8 mouse cellular contexts compared by ENCODE assay signal in the genomic region with DNA sequence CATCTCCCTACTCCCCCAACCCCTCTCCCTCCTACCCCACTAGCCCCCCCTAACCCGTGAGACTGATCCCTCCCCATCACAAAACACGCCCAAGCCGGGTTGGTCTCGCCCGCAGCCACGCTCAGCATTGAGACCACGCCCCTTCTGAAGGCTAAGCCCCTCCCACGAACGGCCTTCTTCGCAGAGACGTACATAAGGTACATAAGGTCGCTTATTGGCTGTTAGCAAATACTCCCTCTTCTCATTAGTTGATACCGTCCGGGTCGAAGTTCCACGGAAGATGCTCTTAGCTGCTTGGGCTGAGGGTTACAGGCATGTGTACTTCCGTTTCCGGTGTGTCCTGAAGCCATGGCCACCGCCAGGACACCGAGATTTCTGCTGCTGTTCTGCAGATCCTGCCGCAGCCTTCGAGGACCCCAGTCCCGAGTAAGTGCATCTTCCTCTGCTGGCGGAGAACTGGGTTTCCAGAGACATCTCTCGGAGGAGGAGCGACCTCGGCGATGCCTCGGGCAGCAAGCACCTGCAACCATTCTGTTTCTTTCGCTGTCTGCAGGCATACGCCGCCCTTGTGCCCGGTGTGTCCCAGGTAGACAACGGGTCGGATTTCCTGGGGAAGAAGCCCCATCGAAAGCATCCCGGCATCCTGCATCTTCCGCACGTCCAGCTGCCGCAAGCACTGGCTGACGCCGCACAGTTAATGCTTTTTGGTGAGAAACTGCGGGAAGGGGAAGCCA. TPM values are rescaled to one million over a fixed set of nuclear protein-coding genes. Genes with fewer than 3 reads are reported as not detected.
DNase-seq lines count a peak whose midpoint lies in the region; ATAC-seq and TF ChIP-seq lines count a peak whose summit lies in the region.

Gene Mettl17, plus strand, starts transcription at position 245 of the 734 bp plus-strand sequence.

- peaks cover 13% of the 10 kb centered on the region for H3K79me2 ChIP-seq in CH12.LX (replicated peaks; ENCODE audit: control insufficient read depth, extremely low read depth, insufficient read depth, poor library complexity, severe bottlenecking)

- H3K4me2 ChIP-seq in CH12.LX (ENCODE audit: insufficient read depth, low read depth, poor library complexity, severe bottlenecking), result peak within 1 kb of the TSS; percentile 94
- peak within 1 kb of the TSS; percentile 87 for H3K4me2 ChIP-seq in forebrain, embryonic 11.5 days (ENCODE audit: low read depth, low read length, severe bottlenecking)
- peak within 1 kb of the TSS; percentile 95 for H3K4me2 ChIP-seq in heart, embryonic 16.5 days (ENCODE audit: low read depth, low read length)
- H3K4me2 ChIP-seq in liver, embryonic 15.5 days, result peak within 1 kb of the TSS; percentile 91
- H3K4me2 ChIP-seq in neural tube, embryonic 12.5 days (replicated peaks), result peak within 1 kb of the TSS; percentile 72

- no peak for TF ChIP-seq EP300 in CH12.LX (IDR thresholded peaks at IDR 0.05; ENCODE audit: low read length)

- peak within 1 kb of the TSS; percentile 67 for H3K9ac ChIP-seq in CH12.LX (ENCODE audit: insufficient read depth, low read depth)
- peak within 1 kb of the TSS; percentile 72 for H3K9ac ChIP-seq in forebrain, embryonic 11.5 days (ENCODE audit: low read length)
- H3K9ac ChIP-seq in heart, embryonic 16.5 days (ENCODE audit: low read length), result peak within 1 kb of the TSS; percentile 77
- peak within 1 kb of the TSS; percentile 57 for H3K9ac ChIP-seq in liver, embryonic 15.5 days
- H3K9ac ChIP-seq in neural tube, embryonic 12.5 days, result peak within 1 kb of the TSS; percentile 71

- TF ChIP-seq POLR2A in CH12.LX (IDR thresholded peaks at IDR 0.05; ENCODE audit: low read depth, low read length), result peak; percentile 89

- ATAC-seq in forebrain, embryonic 11.5 days (replicated peaks; ENCODE audit: low FRiP score), result peak; percentile 96
- ATAC-seq in heart, embryonic 16.5 days (replicated peaks; ENCODE audit: extremely low read depth, insufficient read depth, low FRiP score), result peak; percentile 95
- peak; percentile 96 for ATAC-seq in liver, embryonic 15.5 days (ENCODE audit: insufficient read depth)
- ATAC-seq in neural tube, embryonic 12.5 days (ENCODE audit: low FRiP score, low read depth), result peak; percentile 99

- no peaks in the 10 kb centered on the region for H3K27me3 ChIP-seq in CH12.LX (replicated peaks)
- H3K27me3 ChIP-seq in forebrain, embryonic 11.5 days (ENCODE audit: control insufficient read depth, insufficient read depth, low read length), result no peaks in the 10 kb centered on the region
- H3K27me3 ChIP-seq in heart, embryonic 16.5 days (ENCODE audit: control insufficient read depth, insufficient read depth, low read length), result no peaks in the 10 kb centered on the region
- 0 out of 2 replicates have a peak, but pooled peaks cover 2% of the 10 kb centered on the region for H3K27me3 ChIP-seq in liver, embryonic 15.5 days
- H3K27me3 ChIP-seq in neural tube, embryonic 12.5 days (replicated peaks), result no peaks in the 10 kb centered on the region

- WGBS in forebrain, embryonic 11.5 days, result 0% methylated on average over 43 of the region's 43 CpGs
- WGBS in heart, embryonic 16.5 days, result under 1% methylated on average over 43 of the region's 43 CpGs
- under 1% methylated on average over 43 of the region's 43 CpGs for WGBS in liver, embryonic 15.5 days (ENCODE audit: insufficient replicate concordance)
- under 1% methylated on average over 43 of the region's 43 CpGs for WGBS in neural tube, embryonic 12.5 days

- H3K36me3 ChIP-seq in CH12.LX (replicated peaks in 1 of 2; ENCODE audit: control insufficient read depth in 1 of 2, insufficient read depth in 1 of 2, low read length in 1 of 2), result peaks cover 24 to 36% of the 10 kb centered on the region in 2 experiments
- peaks cover 3% of the 10 kb centered on the region; the same call in 1 of the 2 replicates for H3K36me3 ChIP-seq in forebrain, embryonic 11.5 days (ENCODE audit: control insufficient read depth, insufficient read depth, low read length)
- peaks cover 30% of the 10 kb centered on the region for H3K36me3 ChIP-seq in heart, embryonic 16.5 days (ENCODE audit: control insufficient read depth, insufficient read depth)
- H3K36me3 ChIP-seq in liver, embryonic 15.5 days (replicated peaks), result peaks cover 31% of the 10 kb centered on the region
- H3K36me3 ChIP-seq in neural tube, embryonic 12.5 days, result peaks cover 32% of the 10 kb centered on the region

- H3K4me3 ChIP-seq in CH12.LX (replicated peaks in 1 of 3; ENCODE audit: low read depth in 2 of 3, low read length in 2 of 3, poor library complexity in 1 of 3), result peak within 1 kb of the TSS; percentile 71 to 98 (median 90)
- H3K4me3 ChIP-seq in forebrain, embryonic 11.5 days (ENCODE audit: low read depth, low read length), result peak within 1 kb of the TSS; percentile 65
- H3K4me3 ChIP-seq in heart, embryonic 16.5 days (ENCODE audit: low read length), result peak within 1 kb of the TSS; percentile 86
- peak within 1 kb of the TSS; percentile 75 for H3K4me3 ChIP-seq in liver, embryonic 15.5 days (replicated peaks)
- H3K4me3 ChIP-seq in neural tube, embryonic 12.5 days, result peak within 1 kb of the TSS; percentile 61

- no peak for TF ChIP-seq CTCF in CH12.LX (conservative IDR thresholded peaks at IDR 0.05 in 1 of 2, IDR thresholded peaks at IDR 0.05 in 1 of 2; ENCODE audit: low read depth in 2 of 2, low read length in 2 of 2)

- peak within 1 kb of the TSS; percentile 27; the same call in 1 of the 2 replicates for H3K27ac ChIP-seq in CH12.LX (ENCODE audit: insufficient read depth, low read depth)
- peak within 1 kb of the TSS; percentile 71 for H3K27ac ChIP-seq in forebrain, embryonic 11.5 days (ENCODE audit: low read depth, low read length)
- peak within 1 kb of the TSS; percentile 69 for H3K27ac ChIP-seq in heart, embryonic 16.5 days (ENCODE audit: low read length)
- peak within 1 kb of the TSS; percentile 72 for H3K27ac ChIP-seq in liver, embryonic 15.5 days (replicated peaks)
- H3K27ac ChIP-seq in neural tube, embryonic 12.5 days, result peak within 1 kb of the TSS; percentile 33; the same call in 1 of the 2 replicates

- DNase-seq in CH12.LX (ENCODE audit: extremely low read depth), result peak; percentile 98
- peak; percentile 92 for DNase-seq in c-Kit-positive CD71-positive TER-119-negative erythroid progenitor cells, embryonic 14.5 days (ENCODE audit: low read depth)
- peak; percentile 97 for DNase-seq in forebrain, embryonic 11.5 days (ENCODE audit: low spot score)
- DNase-seq in kidney, postnatal 36 days, result peak; percentile 97
- peak; percentile 99 for DNase-seq in telencephalon, adult 2 months (ENCODE audit: low read depth, low spot score)

- H3K4me1 ChIP-seq in CH12.LX (ENCODE audit: control insufficient read depth in 1 of 2, insufficient read depth in 2 of 2), result peaks cover 0 to 16% of the 10 kb centered on the region in 2 experiments; a peak in 2 of 4 replicates
- peaks cover 3% of the 10 kb centered on the region; the same call in 1 of the 2 replicates for H3K4me1 ChIP-seq in forebrain, embryonic 11.5 days (replicated peaks; ENCODE audit: control insufficient read depth, insufficient read depth, low read length)
- peaks cover 11% of the 10 kb centered on the region for H3K4me1 ChIP-seq in heart, embryonic 16.5 days (ENCODE audit: control insufficient read depth, insufficient read depth, low read length)
- peaks cover 25% of the 10 kb centered on the region for H3K4me1 ChIP-seq in liver, embryonic 15.5 days (replicated peaks)
- H3K4me1 ChIP-seq in neural tube, embryonic 12.5 days, result peaks cover 11% of the 10 kb centered on the region

- in situ Hi-C loops in CH12.LX (cut with MboI; ENCODE audit: low pct_ligation_motif_present, low pct_unique_long_range_greater_than_20kb, low sequenced_read_pairs), result no loop called here

- dilution Hi-C loops in CH12.LX (cut with MboI; ENCODE audit: extremely low pct_ligation_motif_present, extremely low pct_unique_long_range_greater_than_20kb, low sequenced_read_pairs), result no loop called here

- H3K9me3 ChIP-seq in CH12.LX (replicated peaks; ENCODE audit: low read length), result no peaks in the 10 kb centered on the region
- no peaks in the 10 kb centered on the region for H3K9me3 ChIP-seq in forebrain, embryonic 11.5 days (ENCODE audit: control insufficient read depth, low read length)
- no peaks in the 10 kb centered on the region for H3K9me3 ChIP-seq in heart, embryonic 16.5 days (replicated peaks; ENCODE audit: control insufficient read depth, low read length)
- H3K9me3 ChIP-seq in liver, embryonic 15.5 days (replicated peaks), result no peaks in the 10 kb centered on the region
- H3K9me3 ChIP-seq in neural tube, embryonic 12.5 days, result no peaks in the 10 kb centered on the region

- TF ChIP-seq RAD21 in CH12.LX (IDR thresholded peaks at IDR 0.05; ENCODE audit: low read depth, low read length), result no peak

TF ChIP-seq in CH12.LX, 34 proteins besides CTCF, POLR2A, EP300 and RAD21 (continues in another document):
- TF ChIP-seq USF1 (IDR thresholded peaks at IDR 0.05; ENCODE audit: low read depth, low read length) (no peak), POLR2AphosphoS2 (IDR thresholded peaks at IDR 0.05; ENCODE audit: low read depth, low read length) (0 out of 2 replicates have a peak, but pooled peaks have one; percentile 41), SIN3A (IDR thresholded peaks at IDR 0.05; ENCODE audit: low read length) (peak; percentile 79), ZNF384 (IDR thresholded peaks at IDR 0.05; ENCODE audit: low read depth, low read length) (no peak), ETS1 (conservative IDR thresholded peaks at IDR 0.05; ENCODE audit: low read depth, low read length) (no peak), HCFC1 (IDR thresholded peaks at IDR 0.05; ENCODE audit: low read depth, low read length) (peak; percentile 92), JUN (IDR thresholded peaks at IDR 0.05; ENCODE audit: insufficient read depth, low read depth, low read length) (no peak), ELF1 (IDR thresholded peaks at IDR 0.05; ENCODE audit: low read depth, low read length) (peak; percentile 89), UBTF (IDR thresholded peaks at IDR 0.05; ENCODE audit: low read depth, low read length) (no peak), CHD1 (IDR thresholded peaks at IDR 0.05; ENCODE audit: low read depth, low read length) (no peak), E2F4 (IDR thresholded peaks at IDR 0.05; ENCODE audit: insufficient replicate concordance, low read depth, low read length) (no peak), MYC (IDR thresholded peaks at IDR 0.05; ENCODE audit: low read depth, low read length) (no peak), CHD2 (IDR thresholded peaks at IDR 0.05; ENCODE audit: low read length) (peak; percentile 83), NELFE (IDR thresholded peaks at IDR 0.05; ENCODE audit: low read depth, low read length) (peak; percentile 82)

RNA-seq across cellular contexts. Expression of gene Mettl17, which starts in this region (rescaled TPM):
- total RNA-seq in CH12.LX (2012; rRNA removed) (19.5 and 21.7 TPM in 2 replicates), CH12.LX (2014; rRNA removed) (26.2 and 32.3 TPM in 2 replicates)
- 29.9 and 32.0 TPM in 2 replicates for polyA plus RNA-seq in CH12.LX (2012; ENCODE audit: insufficient read length, low read depth)
- 48.1 and 60.0 TPM in 2 replicates for polyA plus RNA-seq in forebrain, embryonic 11.5 days (2014; fragmentation: Nextera tagmentation; extraction: Ambion mirVana)
- polyA plus RNA-seq in heart, embryonic 16.5 days (2015; fragmentation: Nextera tagmentation; extraction: Ambion mirVana), result 37.8 and 42.1 TPM in 2 replicates
- polyA plus RNA-seq in liver, embryonic 15.5 days (2015; fragmentation: Nextera tagmentation; extraction: Ambion mirVana), result 12.3 and 13.6 TPM in 2 replicates
- 58.6 and 64.4 TPM in 2 replicates for polyA plus RNA-seq in neural tube, embryonic 12.5 days (2016; fragmentation: Nextera tagmentation; extraction: Ambion mirVana)

Comparison
In these comparisons a context has a peak if more than half of its experiments do, and no peak if none do; other contexts are left out.
1. Peak in every context shown above with its lines: DNase-seq, ATAC-seq, H3K4me3 ChIP-seq and H3K27ac ChIP-seq.